Mouse (Mus musculus) A20 (cell line): ENCODE results near the gene Txn2.

Source experiments
- DNase-seq: peaks from one replicate; pipeline ENCODE4 v3.0.0-alpha.2; 2011; ENCODE audit warnings: low read depth, low spot score

Txn2 gene

DNA sequence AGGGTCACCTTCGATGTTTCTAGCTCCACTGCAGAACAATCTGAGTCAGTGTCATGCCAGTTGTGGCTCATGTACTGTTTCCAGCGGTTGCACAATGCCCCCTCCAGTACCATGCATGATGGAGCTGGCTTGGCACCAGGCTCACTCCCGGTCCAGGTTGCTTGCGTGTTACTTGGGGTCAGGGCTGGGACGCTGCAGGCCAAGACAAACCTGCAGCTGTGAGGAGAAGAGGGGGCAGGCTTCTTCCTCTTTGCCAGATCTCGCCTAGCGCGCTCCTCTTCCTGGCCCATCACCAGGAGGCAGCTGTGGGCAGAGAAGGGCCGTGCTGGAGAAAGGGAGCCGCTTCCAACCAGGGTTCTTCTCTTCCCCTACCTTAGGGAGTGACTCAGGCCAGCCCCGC lies 5.5 kb upstream of the Txn2 start:
- DNase-seq = no peak

DNA sequence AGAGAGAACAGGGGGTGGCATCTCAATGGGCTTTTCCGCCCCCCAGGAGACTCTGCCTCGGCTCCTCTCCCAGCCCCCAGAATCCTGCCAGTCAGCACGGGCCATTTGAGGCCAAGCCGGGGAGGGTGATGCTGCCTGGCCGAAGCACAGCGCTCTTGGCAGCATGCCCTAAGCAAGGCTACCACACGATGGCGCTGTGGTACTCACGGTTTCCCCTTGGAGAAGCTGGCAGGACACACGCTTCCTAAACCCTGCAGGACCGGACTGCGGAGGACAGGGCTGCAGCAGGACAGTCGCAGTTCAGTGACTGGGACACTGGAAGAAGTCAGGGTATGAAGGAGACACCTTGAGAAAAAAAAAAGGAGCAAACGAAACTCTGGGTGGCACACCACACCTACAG lies 5.0 kb upstream of the Txn2 start:
- peak; percentile 91 for DNase-seq

DNA sequence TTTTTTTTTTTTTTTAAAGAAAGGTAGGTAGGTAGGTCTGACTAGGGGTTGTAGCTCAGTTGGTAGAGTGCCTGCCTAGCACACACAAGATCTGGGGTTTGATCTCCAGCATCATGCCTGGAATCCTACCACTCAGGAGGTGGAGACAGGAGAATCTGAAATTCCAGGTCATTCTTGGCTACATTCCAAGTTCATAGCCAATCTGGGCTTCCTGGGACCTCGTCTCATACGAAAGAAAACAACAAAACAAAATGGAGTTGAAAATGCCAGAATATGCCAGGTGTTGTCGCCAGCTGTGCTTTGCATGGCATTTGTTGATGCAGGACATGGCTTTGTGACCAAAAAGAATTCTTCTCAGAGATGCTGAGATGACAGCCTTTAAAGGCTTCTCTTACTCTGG lies 4.4 kb upstream of the Txn2 start:
- no peak for DNase-seq

DNA sequence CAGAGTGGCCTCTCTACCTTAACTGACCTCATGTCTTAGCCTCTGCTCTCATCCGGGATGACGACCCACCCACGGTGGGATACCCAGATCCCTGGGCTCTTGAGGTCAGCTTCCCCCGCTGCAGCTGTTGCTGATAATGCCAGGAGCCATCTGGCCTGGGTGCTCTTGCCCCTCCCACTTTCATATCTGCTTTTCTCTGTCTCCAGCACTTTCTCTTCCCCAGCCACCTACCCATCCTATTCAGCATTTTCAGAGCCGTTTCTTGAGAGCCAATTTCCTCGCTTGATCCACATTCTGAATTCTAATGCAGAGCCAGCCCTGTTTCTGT lies 2.8 kb upstream of the Txn2 start:
- DNase-seq = peak; percentile 88

DNA sequence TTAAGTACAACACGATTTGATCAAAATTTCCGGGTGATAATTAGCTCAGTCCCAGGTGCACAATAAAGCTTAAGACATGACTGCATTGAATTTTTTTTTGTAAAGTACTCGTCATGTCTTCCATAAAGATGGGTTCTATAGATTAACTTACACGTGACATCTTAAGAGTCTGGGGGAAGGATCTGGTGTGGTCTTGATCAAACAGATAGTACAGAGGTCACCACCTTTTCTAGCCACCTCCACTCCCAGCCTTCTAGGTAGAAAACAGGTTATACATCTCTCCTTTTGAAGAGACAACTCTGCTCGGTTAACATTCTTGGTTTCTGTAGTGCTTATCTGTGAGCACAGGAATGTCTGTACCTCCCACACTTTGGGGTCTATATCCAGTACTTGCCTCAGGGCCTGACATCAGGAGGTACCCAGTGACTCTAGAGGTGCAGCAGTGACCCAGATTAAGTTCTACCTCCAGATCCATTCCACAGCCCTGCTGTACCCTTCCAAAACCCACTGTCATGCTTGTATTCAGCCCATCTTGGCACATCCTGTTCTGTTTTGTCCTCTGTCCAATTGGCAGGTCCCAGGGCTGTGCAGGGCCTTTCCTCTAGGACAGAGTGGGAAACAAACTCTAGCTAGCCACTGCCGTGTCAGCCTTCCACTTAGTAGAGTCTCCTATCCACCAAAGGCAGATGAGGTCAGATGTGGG lies 2.3 kb upstream of the Txn2 start:
- no peak for DNase-seq

DNA sequence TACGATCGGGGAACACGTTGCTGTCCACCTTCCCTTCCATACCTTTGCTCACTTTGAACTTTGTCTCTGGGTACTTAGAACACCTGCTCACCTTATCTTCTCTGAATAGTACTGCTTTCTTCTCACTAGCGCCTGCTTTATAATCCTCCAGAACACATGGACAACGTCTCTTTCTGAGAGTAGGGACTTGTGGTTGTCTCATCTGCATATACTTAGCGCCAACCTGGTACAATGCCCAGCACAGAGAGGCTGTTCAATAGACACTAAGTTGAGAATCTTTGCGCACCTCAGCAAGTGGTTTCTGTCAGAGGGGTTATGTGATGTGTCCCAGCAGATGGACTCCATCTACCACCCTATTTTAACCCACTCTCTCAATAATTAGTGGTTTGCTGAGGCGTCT lies 998 bp upstream of the Txn2 start:
- DNase-seq = peak; percentile 19

DNA sequence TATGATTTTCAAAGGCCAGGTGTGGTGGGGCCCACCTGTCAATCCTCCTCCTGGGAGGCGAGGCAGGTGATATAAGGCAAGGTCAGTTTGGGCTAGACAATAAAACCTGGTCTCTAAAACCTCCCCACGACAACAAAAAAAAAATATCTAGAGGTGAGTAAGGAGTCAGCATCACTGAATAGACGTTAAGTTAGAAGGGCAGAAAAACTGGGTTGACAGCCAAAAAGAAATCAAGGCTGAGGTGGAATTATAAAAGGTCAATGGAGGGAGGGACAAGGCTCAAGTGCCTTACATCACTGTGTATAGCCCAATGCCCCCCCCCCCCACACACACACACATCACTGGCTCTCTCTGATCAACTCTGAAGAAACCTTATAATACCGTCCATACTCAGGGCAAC lies 715 bp downstream of the Txn2 start:
- DNase-seq = no peak

DNA sequence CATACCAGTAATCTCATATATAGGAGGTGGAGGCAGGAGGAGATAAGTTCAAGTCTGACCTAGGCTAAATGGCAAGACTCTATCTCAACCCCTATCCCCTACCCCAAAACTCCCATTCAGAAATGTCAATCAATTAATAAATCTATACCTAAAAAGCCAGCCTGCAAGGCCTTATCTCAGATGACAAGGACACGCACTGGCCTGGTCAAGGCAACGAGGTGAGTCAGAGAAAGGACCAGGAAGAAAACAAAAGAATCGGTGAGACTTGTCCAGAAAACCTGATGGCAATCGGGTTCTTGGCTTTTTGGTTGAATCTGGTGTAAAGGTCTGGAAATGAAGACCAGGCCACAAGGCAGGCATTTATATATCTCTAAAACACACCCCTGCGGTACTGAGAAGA lies 1.9 kb downstream of the Txn2 start:
- DNase-seq = no peak

DNA sequence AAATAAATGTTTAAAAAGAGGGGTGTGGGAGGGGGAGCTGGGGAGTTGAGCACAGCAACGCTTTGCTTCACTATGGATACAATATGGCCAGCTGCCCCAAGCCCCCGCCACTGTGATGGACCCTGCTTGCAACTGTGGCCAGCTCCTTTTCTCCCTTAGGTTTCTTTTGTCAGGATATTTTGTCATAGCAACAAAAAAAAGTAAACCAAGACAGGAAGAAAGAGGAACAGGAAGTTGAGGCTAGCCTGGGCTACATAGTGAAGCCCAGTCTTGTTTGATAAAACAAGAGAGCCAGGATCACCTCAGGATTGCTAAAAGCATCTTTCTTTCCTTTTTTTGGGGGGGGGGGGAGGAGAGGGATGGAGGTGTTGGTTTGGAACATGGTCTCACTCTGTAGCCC lies 3.6 kb downstream of the Txn2 start:
- DNase-seq = no peak

DNA sequence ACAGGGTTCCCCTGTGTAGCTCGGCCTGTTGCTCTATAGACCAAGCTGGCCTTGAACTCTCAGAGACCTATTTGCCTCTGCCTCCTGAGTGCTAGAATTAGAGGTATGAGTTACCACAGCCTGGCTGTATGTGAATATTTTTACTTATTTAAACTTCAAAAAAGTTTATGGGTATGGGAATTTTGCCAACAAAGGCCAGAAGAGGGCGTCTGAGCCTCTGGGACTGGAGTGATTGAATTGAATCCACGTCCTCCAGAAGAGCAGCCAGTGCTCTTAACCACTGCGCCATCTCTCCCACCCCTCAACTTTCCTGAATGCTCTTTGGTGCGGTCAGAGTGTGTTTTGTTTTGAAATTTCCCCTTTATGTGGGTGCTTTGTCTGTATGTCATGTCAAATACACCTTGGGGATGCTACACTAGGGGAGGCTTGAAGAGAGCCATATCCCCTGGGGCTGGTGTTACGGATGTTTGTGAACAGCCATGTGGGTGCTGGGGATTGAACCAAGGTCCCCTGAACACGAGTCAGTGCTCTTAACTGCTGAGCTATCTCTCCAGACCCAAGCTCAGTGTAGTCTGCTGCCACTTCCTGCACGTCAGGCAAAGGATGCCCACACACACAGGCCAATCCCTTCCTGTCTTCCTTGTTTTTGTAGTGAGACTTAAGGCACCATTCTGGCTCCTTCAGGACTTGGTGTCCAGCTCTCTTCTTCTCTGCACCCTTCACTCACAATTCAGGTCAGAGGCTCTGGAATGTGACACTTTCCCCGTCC lies 5.4 kb downstream of the Txn2 start:
- DNase-seq = no peak

DNA sequence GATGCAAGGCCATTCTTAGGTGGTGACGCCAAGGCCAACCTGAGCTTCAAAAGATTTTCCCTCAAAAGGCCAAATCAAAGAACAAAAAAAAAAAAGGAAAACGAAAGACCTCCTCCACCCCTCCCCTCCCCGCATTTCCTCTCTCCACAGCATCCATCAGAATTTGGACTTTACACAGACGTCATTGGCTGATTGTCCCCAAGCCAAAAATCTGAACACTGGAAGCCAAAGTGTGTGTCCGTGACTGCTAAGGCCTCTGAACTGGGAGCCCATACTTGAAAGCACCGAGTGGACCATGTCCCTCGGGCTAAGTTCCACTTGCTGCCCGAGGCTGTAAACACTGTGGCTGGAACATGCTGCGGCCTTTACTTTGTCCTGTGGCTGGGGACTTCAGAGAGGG lies 6.1 kb downstream of the Txn2 start:
- no peak for DNase-seq

DNA sequence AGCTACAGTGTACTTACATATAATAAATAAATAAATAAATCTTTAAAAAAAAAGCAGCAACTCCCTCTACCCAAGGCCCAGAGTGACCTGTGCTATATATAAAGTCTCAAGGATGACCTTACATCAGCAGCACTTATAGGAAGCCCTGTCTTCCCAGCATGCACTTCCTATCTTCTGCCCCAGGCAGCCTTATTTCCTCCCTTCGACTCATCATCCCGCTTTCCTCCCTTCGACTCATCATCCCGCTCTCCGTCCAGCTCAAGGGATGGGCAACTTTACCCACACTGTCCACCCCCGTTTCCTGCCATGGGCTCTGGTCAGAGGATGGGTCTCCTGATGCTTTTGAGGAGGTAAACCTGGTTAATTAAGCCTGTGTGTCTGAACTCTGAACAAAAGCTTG lies 7.2 kb downstream of the Txn2 start:
- DNase-seq = no peak

DNA sequence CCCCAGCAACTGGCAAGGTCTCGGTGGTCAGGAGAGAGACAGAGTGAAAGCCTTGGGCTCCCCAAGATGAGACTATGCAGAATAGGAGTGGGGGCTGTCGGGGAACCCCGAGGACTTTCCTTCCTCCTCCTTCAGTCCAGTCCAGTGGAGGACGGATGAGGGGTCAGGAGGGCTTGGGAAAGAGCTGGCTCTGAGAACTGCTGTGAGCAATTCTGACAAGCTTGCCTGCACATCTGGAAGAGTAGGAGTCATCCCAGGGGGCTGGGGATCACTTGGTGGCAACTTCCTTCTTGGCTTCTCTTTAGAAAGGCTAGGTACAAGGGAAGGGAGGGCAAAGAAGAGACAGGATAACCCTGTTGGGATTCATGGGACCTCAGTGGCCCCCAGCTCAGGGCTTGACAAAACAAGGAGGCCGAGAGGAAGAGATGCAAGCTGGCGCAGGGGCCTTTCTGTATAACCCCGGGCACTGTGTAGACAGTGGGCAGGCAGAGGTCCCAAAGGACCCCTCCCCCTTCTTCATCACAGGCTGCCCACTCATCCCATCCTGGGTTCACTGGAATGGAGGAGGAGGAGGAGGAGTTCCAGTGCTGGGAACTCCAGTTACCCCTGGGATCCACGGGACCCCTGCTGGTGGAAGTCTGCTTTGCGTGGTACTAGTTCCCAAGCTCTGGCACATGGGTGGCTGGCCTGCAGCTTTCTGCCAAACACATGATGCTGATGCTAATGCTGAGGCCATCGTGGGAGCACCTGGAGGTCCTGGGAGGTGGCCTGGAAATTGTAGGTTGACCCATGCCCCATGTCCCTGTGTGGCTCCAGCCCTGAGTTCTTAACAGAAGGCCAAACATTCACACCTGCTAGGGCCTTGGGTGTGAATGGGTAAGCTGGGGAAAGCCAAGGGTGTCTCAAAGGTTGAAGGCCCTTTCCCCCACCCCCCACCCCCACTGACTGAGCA lies 8.0 kb downstream of the Txn2 start:
- DNase-seq = no peak

DNA sequence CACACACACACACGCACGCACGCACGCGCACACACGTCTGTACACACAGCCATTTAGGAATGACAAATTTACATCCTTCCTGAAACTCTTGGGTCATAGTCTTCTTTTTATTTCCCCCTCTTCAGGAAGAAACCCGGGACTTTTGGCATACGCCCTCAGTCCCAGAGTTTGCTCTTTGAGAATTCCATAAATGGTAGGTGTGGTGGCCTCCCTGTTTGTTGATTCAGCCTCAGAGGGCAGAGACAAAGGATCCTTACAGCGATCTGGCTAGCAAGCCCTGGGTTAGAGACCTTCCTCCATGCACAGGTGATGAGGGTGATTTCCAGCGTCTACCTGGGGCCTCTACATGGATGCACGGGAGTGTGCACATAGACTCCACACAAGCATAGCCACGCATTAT lies 9.4 kb downstream of the Txn2 start:
- no peak for DNase-seq

DNA sequence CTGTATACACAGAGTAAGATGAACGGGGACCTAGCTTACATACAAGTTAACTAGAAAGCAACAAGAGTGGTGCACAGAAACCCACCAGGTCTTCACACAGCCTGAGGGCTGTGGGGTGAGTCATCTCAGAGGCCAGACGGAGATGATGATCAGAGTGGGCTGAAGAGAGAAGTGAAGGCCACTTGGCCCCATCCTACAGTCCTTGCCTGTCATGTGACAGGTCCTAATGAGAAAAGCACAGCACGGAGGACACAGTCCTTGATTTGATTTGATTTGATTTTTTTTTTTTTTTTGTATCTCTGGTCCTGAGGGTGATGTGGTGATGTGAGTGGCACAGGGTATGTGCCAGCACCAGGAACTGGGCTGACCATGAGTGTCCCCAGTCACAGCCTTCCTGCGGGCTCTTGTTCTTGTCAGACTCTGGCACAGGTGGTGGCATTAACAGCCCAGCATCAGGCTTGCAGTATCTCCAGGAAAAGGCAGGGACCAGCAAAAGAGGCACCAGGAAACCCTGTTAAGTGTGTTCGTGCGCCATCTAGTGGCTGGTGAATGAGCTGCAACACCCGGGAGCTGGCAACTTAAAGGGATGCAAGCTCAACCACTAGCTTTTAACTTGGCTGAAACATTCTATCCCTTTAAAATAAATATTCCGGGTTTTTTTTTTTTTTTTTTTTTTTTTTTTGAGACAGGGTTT lies 11.8 kb downstream of the Txn2 start:
- DNase-seq = peak; percentile 69

DNA sequence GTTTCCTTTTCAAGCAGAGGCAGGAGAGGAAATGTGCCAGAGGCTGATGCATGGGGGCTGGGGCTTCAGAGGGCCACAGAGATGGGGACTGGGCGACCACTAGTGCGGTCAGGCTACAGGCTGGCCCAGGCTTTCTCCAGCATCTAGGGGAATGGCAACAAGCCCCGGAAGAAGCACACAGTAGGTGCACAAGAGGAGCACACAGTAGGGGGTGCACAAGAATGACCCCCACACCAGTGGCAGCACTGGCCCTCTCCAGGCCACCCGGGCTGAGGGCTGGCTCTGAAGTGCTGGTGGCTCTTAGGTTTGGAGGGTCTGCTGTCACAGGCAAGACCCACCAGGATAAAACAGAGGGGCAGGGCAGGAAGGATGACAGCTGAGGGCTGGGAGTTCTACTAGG lies 13.5 kb downstream of the Txn2 start:
- DNase-seq = no peak

DNA sequence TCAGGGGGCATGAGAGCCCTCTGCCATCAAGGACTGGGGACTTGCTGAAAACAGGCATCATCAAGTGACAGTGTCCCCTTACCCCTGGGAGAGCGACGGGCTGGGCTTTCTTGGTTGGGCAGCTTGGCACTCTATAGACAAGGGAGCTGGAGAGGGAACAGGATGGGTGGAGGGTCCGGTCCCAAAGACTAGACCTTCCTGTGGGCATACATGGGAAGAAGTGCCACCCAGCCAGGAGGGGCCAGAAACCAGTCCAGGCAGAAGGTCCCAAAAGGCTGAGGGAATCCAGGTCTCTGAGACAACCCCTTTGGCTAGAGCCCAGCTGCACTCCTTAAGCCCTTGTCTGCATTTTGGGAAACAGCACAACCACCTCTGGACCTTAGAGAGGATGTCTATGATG lies 14.3 kb downstream of the Txn2 start:
- DNase-seq = no peak

DNA sequence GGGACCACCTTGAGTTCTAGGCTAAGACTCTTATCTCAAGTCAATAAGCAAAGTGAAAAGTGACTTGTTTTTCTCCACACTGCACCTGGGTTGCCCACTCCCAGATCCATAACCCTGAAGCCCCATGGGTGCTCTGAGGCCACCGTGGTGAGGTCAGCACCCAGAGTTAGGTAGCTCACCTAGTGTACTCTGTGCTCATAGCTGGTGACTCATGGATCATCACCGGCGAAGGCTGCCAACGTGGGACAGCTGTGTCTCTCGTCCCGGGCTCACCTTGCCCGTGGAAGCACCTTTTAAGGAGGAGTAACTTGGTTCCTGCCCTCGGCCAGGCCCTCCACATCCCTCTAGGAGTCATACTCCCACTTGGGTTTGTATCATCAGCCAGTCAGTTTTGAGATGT lies 15.8 kb downstream of the Txn2 start:
- no peak for DNase-seq

DNA sequence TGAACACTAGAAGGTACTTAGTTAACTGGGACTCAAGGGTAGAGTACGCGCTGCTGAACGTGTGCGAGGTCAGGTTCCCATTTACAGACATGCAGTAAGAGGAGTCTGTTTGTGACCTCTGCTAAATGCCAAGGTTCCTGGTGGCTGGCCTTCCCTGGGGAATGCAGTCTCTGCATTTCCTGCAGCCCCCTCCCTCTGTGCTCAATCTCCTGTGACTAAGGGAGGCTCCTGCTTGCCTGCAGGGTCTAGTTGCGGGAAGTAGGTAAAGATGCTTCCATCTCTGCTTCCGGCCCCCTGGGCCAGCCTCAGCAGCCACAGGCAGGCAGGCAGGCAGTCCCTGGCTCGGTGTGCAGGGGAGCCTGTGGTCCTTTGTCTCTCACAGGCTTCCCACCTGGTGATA lies 16.2 kb downstream of the Txn2 start:
- DNase-seq = no peak

DNA sequence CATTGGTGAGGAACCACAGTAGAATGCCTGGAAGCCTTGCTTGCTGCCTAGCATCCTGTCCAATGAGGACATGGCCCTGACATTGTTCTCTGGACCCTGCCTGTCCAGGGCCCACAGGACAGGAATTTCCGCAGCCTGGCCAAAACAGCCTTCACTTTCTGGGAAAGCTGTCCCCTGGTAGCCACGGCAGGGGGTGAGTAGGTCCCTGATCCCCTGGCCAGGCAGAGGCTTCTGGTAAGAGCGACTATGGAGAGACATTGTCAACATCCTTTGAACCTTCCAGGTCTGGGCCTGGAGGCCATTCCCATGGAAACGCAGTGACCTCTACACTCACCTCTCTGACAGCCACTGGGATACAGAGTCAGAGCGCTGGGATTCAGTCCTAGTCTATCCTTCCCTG lies 16.8 kb downstream of the Txn2 start:
- no peak for DNase-seq

DNA sequence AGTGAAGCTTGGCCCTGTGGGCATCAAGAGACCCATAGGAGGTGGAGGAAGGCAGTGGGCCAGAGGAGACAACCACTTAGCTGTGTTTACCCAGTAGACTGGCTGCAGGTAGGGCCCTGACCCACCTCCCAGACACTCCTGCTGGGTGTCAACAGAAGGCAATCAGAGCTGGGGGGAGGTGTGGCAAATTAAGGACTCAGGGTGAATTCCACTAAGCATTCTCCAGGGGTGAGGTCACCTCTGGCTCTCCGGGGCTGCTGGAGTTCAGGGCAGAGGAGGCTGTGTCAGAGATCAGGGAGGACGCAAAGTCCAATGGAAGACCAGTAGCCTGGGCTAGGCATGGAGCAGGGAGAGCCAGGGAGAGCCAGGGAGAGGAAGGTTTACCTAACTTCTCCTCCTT lies 17.7 kb downstream of the Txn2 start:
- DNase-seq = no peak
